Mouse (Mus musculus) kidney, adult 2 months (tissue): ENCODE measurements around the gene Otub1.

Source experiments
- CTCF ChIP-seq: fragments of 200-500 bp; conservative IDR thresholded peaks from 2 replicates; pipeline ENCODE4 v1.5.1; 2011; ENCODE audit warnings: low read depth, mild to moderate bottlenecking, control low read depth, low read length, moderate library complexity, mixed read lengths; ENCODE audit not compliant: insufficient read depth, insufficient read length
- POLR2A ChIP-seq: fragments of 200-500 bp; IDR thresholded peaks from one replicate; pipeline ENCODE4 v1.6.1; 2011; ENCODE audit warnings: low read depth, low read length, control low read depth

GRCm38 (mm10) chr19:7164238-7164637 is 41.9 kb downstream of the Otub1 start:
- no peak for TF ChIP-seq CTCF
- no peak for TF ChIP-seq POLR2A
